In the genomic region with DNA sequence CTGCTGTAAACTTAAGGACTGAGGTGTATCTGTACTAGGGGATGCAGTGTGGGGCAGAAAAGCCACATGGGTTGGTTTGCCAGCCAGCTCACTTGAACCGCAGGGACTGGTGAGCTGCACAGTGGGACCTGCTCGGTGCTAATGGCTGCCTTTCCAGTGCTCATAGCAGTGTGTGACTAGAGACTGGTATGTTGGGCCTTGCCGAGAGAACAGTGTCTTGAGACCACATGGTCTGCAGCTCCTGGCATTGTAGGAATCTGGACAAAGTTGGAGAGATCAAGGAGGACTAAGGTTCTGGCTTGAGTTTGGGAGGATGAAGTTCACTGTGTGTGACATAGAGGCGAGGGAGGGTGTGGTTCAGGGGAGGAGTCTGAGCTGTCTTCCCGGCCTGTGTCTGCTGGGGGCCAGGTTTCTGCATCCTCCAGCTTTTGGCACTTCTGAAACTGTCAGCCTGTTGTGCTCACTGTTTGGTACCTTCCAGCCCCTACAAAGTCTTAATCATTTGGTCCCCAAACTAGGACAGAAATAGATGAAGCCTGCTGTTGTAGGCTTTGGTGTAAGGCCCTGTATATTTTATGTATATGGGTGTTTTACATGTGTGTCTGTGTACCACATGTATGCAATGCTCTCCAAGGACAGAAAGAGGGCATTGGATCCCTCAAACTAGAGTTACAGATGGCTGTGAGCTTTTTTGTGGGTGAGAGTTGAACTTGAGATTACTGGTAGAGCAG, we compare ENCODE assay signal across 7 mouse cellular contexts. TPM values are rescaled to one million over a fixed set of nuclear protein-coding genes. Genes with fewer than 3 reads are reported as not detected.
A peak's percentile ranks its signal among the peaks of the same experiment; 100 is the strongest.
DNase-seq lines count a peak whose midpoint lies in the region; ATAC-seq lines count a peak whose summit lies in the region.

No protein-coding gene starts in this region.

- WGBS in embryonic facial prominence, embryonic 15.5 days = 53% methylated on average over 5 of the region's 5 CpGs
- WGBS in midbrain, embryonic 14.5 days = 90% methylated on average over 5 of the region's 5 CpGs

- no peaks in the 10 kb centered on the region for H3K27me3 ChIP-seq in embryonic facial prominence, embryonic 15.5 days
- no peaks in the 10 kb centered on the region for H3K27me3 ChIP-seq in midbrain, embryonic 14.5 days (ENCODE audit: control insufficient read depth, insufficient read depth, low read length)

- H3K9me3 ChIP-seq in embryonic facial prominence, embryonic 15.5 days (replicated peaks) = no peaks in the 10 kb centered on the region
- H3K9me3 ChIP-seq in midbrain, embryonic 14.5 days (ENCODE audit: control insufficient read depth, low read length) = no peaks in the 10 kb centered on the region

- no peak for ATAC-seq in embryonic facial prominence, embryonic 15.5 days (ENCODE audit: insufficient number of reproducible peaks, low FRiP score, low TSS enrichment, low read depth)
- no peak for ATAC-seq in midbrain, embryonic 14.5 days (ENCODE audit: low FRiP score, low TSS enrichment)

- H3K4me3 ChIP-seq in embryonic facial prominence, embryonic 15.5 days (replicated peaks) = no peak overlapping the region
- 0 out of 2 replicates have a peak overlapping the region, but pooled peaks have one; percentile 75 for H3K4me3 ChIP-seq in midbrain, embryonic 14.5 days (replicated peaks; ENCODE audit: low read depth, low read length)

- H3K4me1 ChIP-seq in embryonic facial prominence, embryonic 15.5 days = peaks cover 41% of the 10 kb centered on the region
- H3K4me1 ChIP-seq in midbrain, embryonic 14.5 days (ENCODE audit: control insufficient read depth, insufficient read depth, low read length) = peaks cover 21% of the 10 kb centered on the region

- H3K4me2 ChIP-seq in embryonic facial prominence, embryonic 15.5 days (replicated peaks) = 0 out of 2 replicates have a peak overlapping the region, but pooled peaks have one; percentile 93
- no peak overlapping the region for H3K4me2 ChIP-seq in midbrain, embryonic 14.5 days (ENCODE audit: low read length)

- no peak overlapping the region for H3K9ac ChIP-seq in embryonic facial prominence, embryonic 15.5 days
- no peak overlapping the region for H3K9ac ChIP-seq in midbrain, embryonic 14.5 days (replicated peaks; ENCODE audit: low read length)

- H3K36me3 ChIP-seq in embryonic facial prominence, embryonic 15.5 days = peaks cover 40% of the 10 kb centered on the region
- H3K36me3 ChIP-seq in midbrain, embryonic 14.5 days (ENCODE audit: control insufficient read depth, insufficient read depth, low read length) = peaks cover 40% of the 10 kb centered on the region

- H3K27ac ChIP-seq in embryonic facial prominence, embryonic 15.5 days (replicated peaks) = no peak overlapping the region
- H3K27ac ChIP-seq in midbrain, embryonic 14.5 days (replicated peaks; ENCODE audit: low read depth, low read length) = no peak overlapping the region

- peak; percentile 14 for DNase-seq in kidney, adult 11 months
- no peak for DNase-seq in kidney, adult 9 months
- peak; percentile 26 for DNase-seq in adipocyte (ENCODE audit: low spot score)
- no peak for DNase-seq in midbrain, embryonic 14.5 days
- DNase-seq in layer of hippocampus, postnatal 14 days (ENCODE audit: low spot score in 2 of 2) = no peak
- no peak for DNase-seq in kidney, postnatal 25 days

RNA-seq across cellular contexts. Expression of a gene that starts 1.6 kb away (rescaled TPM):
- polyA plus RNA-seq in embryonic facial prominence, embryonic 15.5 days (2015; fragmentation: Nextera tagmentation; extraction: Ambion mirVana) = 13.9 and 14.9 TPM in 2 replicates
- polyA plus RNA-seq in midbrain, embryonic 14.5 days (2014; fragmentation: Nextera tagmentation; extraction: Ambion mirVana) = 9.6 and 9.7 TPM in 2 replicates
- 10 to 100 TPM in 1 of 2 experiments, 1 to 10 TPM in 1; 9.0 to 11.1 TPM for total RNA-seq in layer of hippocampus, postnatal 14 days (2021)

RNA-seq across cellular contexts. Expression of a gene that starts 3.7 kb away (rescaled TPM):
- polyA plus RNA-seq in embryonic facial prominence, embryonic 15.5 days (2015; fragmentation: Nextera tagmentation; extraction: Ambion mirVana) = 208 and 218 TPM in 2 replicates
- 143 and 144 TPM in 2 replicates for polyA plus RNA-seq in midbrain, embryonic 14.5 days (2014; fragmentation: Nextera tagmentation; extraction: Ambion mirVana)
- 10 to 100 TPM; 56.8 to 64.0 TPM for total RNA-seq in layer of hippocampus, postnatal 14 days (2021)

RNA-seq across cellular contexts. Expression of a gene that starts 19.3 kb away (rescaled TPM):
- polyA plus RNA-seq in embryonic facial prominence, embryonic 15.5 days (2015; fragmentation: Nextera tagmentation; extraction: Ambion mirVana) = 18.5 and 18.8 TPM in 2 replicates
- 10.5 and 11.5 TPM in 2 replicates for polyA plus RNA-seq in midbrain, embryonic 14.5 days (2014; fragmentation: Nextera tagmentation; extraction: Ambion mirVana)
- 10 to 100 TPM; 16.5 to 16.6 TPM for total RNA-seq in layer of hippocampus, postnatal 14 days (2021)

RNA-seq across cellular contexts. Expression of a gene that starts 50.7 kb away (rescaled TPM):
- 55.6 and 59.0 TPM in 2 replicates for polyA plus RNA-seq in embryonic facial prominence, embryonic 15.5 days (2015; fragmentation: Nextera tagmentation; extraction: Ambion mirVana)
- 39.2 and 46.3 TPM in 2 replicates for polyA plus RNA-seq in midbrain, embryonic 14.5 days (2014; fragmentation: Nextera tagmentation; extraction: Ambion mirVana)
- total RNA-seq in layer of hippocampus, postnatal 14 days (2021) = 10 to 100 TPM; 30.9 to 31.7 TPM

RNA-seq across cellular contexts. Expression of a gene that starts 54.1 kb away (rescaled TPM):
- polyA plus RNA-seq in embryonic facial prominence, embryonic 15.5 days (2015; fragmentation: Nextera tagmentation; extraction: Ambion mirVana) = 77.2 and 78.5 TPM in 2 replicates
- 101 and 102 TPM in 2 replicates for polyA plus RNA-seq in midbrain, embryonic 14.5 days (2014; fragmentation: Nextera tagmentation; extraction: Ambion mirVana)
- 10 to 100 TPM; 68.8 to 72.9 TPM for total RNA-seq in layer of hippocampus, postnatal 14 days (2021)

Comparison
In these comparisons a context has a peak if more than half of its experiments do, and no peak if none do; other contexts are left out.
1. DNase-seq: peak in kidney, adult 11 months (single experiment) and adipocyte (single experiment); none in kidney, adult 9 months (single experiment), midbrain, embryonic 14.5 days (single experiment), layer of hippocampus, postnatal 14 days (0 of 2) and kidney, postnatal 25 days (0 of 2).